Mouse (Mus musculus): ENCODE data around the gene Tmprss7.
A peak's percentile ranks its signal among the peaks of the same experiment; 100 is the strongest.

The Tmprss7 gene

GRCm38 (mm10) chr16:45693558-45693957 is at the start of gene Tmprss7:
Gene Tmprss7 (minus strand): TSS chr16:45693658.
- no peak for DNase-seq

GRCm38 (mm10) chr16:45742615-45743476 is 49.4 kb upstream of the Tmprss7 start, which contains the start of gene Abhd10:
Gene Abhd10 (minus strand): TSS chr16:45742955.
- DNase-seq = peak; percentile 99

- DNase-seq = no peak
Measured at GRCm38 (mm10) chr16:45737880-45738279, 44.4 kb upstream of the Tmprss7 start.

GRCm38 (mm10) chr16:45736724-45737123 is 43.3 kb upstream of the Tmprss7 start:
- DNase-seq = no peak

DNA sequence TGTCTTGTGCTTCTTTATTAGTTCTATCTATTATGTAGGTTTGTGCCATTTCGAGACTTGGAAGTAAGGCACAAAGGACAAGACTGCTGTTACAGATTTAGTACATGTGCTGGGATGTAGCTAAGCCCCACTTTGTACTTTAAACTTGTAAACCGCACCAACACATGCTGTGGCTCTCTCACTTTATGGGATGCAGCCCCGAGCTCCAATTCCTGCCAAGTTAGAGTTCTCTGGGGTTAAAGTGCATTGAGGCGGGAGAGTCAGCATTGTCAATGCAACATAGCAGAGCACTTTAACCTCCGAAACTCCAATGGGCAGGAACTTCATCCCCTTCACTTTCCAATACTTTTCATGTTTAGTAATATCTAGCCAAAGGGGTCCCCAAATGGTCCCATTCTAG is 35.7 kb upstream of the Tmprss7 start:
- no peak for DNase-seq

GRCm38 (mm10) chr16:45724742-45725102 is 31.3 kb upstream of the Tmprss7 start:
- DNase-seq = no peak

GRCm38 (mm10) chr16:45724061-45724741 is 30.7 kb upstream of the Tmprss7 start, which contains the start of gene Tagln3:
Gene Tagln3 (minus strand): TSS chr16:45724608.
- DNase-seq = peak; percentile 45

DNA sequence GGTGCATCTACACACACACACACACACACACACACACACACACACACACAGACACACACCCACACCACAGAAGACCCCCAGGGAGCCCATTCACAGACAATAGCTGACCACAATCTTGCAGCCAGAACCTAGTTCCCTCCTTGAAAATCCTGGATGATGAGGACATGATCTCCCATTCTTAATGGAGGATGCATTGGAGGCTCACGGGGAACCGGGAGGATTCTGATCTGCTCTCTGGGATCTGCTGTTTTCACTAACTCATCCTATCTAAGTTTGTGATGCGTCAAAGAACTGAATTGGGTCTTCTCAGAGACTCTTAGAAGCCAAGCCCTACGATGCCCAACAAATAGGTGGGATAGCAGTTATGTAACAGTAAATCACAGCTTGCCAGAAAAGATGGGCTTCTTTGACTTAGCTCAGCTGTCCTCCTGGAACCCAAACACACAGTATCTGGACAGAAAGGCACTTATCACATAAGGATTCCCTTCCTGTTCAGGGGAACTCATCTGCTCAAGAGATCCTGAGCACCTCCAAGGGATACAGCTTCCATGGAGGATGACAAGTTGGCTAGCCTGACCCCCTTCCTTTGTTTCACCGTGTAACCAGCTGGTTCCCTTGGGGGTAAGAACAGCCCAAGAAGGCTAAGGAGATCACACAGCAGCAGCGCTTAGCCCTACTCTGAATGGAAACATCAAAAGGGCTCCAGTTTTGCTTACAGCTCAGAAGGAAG is 29.9 kb upstream of the Tmprss7 start:
- DNase-seq = no peak

GRCm38 (mm10) chr16:45722460-45722951 is 29.0 kb upstream of the Tmprss7 start:
- no peak for DNase-seq

DNA sequence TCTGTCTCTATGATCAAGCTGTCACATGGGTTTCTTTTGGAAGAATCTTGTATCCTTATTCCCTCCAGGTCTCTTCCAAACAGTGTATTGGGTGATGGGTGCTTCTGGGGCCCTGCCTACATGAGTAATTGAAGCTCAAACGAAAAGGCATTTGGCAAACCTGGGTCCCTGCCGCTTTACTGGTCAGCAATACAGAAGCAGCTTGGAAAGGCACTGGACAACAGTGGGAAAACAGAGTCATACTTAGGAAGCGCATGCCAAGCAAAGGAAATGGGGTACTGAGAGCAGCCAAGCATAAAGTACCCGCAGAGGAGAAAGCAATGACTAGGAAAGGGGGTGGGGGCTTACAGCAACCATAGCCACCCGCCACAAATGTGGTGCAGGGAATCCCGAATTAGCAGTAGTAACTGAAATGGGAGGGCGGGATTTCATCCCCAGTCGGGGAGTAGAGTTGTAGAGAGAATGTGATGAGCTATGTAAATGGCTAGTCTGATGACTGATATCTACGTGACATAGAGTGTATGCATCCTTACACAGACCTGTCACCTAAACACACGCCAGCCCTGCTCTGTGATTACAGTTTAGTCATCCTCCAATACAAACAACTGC is 26.7 kb upstream of the Tmprss7 start:
- DNase-seq = no peak

- DNase-seq = no peak
Measured at GRCm38 (mm10) chr16:45718296-45718695, 24.8 kb upstream of the Tmprss7 start.

DNA sequence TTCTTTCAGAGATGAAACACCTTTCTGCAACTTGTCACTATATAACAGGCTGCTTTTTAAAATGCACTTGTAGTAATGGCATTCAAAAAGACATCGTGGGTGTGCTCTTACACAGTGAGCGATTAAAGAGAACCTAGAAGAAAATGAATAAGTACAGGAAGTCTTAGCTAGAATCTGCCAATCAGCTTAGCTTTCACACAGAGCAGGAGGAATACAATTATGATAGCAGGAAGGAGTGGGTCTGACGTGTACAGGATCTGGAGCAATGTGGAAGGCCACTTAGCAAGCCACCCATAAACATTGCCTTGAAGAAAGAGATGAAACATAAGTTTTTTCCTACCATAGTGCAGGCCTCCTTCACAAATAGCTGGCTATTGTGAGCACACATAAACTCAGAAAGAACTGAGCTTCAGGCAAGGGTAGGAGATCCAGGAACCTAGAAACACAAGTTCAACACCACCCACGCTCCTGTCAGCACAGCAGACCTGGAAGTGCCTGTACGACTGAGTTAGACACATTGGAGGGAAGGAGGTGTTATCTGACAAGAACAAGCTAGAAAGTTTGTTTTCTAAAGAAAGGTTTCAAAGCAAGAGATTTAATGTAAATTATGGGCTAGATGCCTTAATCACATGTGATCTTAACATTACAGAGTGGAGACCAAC is 21.2 kb upstream of the Tmprss7 start:
- no peak for DNase-seq

DNA sequence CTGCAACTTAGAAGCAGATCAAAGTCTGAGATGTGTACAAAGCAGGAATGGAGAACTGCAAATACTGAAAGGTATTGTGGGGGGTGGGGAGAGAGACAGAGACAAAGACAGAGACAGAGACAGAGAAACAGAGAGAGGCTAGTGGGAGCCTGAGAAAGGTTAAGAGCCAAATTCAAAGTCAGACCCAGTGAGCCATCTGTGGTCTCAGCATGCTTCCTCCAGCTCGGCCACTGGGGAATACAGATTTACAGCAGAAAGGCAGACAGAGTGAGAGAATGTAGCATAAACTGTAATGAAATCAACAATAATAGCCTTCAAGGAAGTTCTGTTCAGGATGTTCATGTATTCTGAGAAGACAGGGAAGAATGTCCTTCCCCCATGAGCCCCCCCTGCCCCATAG is 20.4 kb upstream of the Tmprss7 start:
- no peak for DNase-seq

- DNase-seq = no peak
Measured at GRCm38 (mm10) chr16:45713261-45713660, 19.8 kb upstream of the Tmprss7 start.

GRCm38 (mm10) chr16:45711263-45711662 is 17.8 kb upstream of the Tmprss7 start:
- no peak for DNase-seq

GRCm38 (mm10) chr16:45699301-45699700 is 5.8 kb upstream of the Tmprss7 start:
- DNase-seq = no peak

DNA sequence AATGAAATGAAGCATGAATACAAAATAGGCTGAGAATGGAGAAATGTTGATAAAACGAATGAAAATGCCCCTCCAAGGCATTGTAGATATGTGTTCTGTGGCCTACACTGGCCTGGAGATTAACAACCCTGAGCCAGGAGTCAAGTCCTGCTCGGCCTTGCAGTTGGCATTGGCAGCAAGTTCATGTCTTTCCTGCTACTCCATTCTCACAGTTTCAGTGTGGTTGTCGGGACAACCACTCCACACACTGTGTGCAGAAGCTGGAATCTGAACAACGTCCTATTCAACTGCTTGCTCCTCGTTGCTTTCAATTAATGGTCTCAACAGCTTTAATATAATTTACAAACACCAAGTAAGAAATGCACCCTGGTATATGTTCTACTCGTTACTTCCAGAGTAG is 4.5 kb upstream of the Tmprss7 start:
- no peak for DNase-seq

GRCm38 (mm10) chr16:45695445-45696160 is 2.1 kb upstream of the Tmprss7 start:
- no peak for DNase-seq

- no peak for DNase-seq
Measured at GRCm38 (mm10) chr16:45692851-45693250, 607 bp downstream of the Tmprss7 start.

- peak; percentile 10 for DNase-seq
Measured at GRCm38 (mm10) chr16:45690178-45690577, 3.3 kb downstream of the Tmprss7 start.

- no peak for DNase-seq
Measured at GRCm38 (mm10) chr16:45686833-45687232, 6.6 kb downstream of the Tmprss7 start.

- DNase-seq = no peak
Measured at GRCm38 (mm10) chr16:45685295-45685694, 8.2 kb downstream of the Tmprss7 start.
